Mouse (Mus musculus) intestine, postnatal 0 days (tissue): ENCODE data around the gene Slc22a2. TPM values are rescaled to one million over a fixed set of nuclear protein-coding genes. Genes with fewer than 3 reads are reported as not detected.

Source experiments
- ATAC-seq: fragments of 200-750 bp; cut with Nextera tagmentation; 2 replicates; pipeline ENCODE4 v1.8.0; 2017; ENCODE audit warnings: mild to moderate bottlenecking, moderate TSS enrichment, moderate library complexity
- H3K27ac ChIP-seq: fragments of 300-500 bp; sonication (generic); 2 replicates; pipeline ENCODE4 v1.5.1; 2014; ENCODE audit warnings: mild to moderate bottlenecking, low read depth, low read length, moderate library complexity
- H3K27me3 ChIP-seq: fragments of 300-500 bp; sonication (generic); replicated peaks from 2 replicates; pipeline ENCODE4 v1.6.1; 2014; ENCODE audit warnings: low read length, mixed read lengths; ENCODE audit not compliant: control insufficient read depth, insufficient read depth
- H3K36me3 ChIP-seq: fragments of 300-500 bp; sonication (generic); 2 replicates; pipeline ENCODE4 v1.6.1; 2014; ENCODE audit warnings: mild to moderate bottlenecking, moderate library complexity; ENCODE audit not compliant: control insufficient read depth, insufficient read depth
- H3K4me1 ChIP-seq: fragments of 300-500 bp; sonication (generic); replicated peaks from 2 replicates; pipeline ENCODE4 v1.6.1; 2014; ENCODE audit warnings: antibody characterized with exemption, low read length, mixed read lengths; ENCODE audit not compliant: control insufficient read depth, insufficient read depth
- H3K4me2 ChIP-seq: fragments of 300-500 bp; sonication (generic); replicated peaks from 2 replicates; pipeline ENCODE4 v1.6.1; 2014; ENCODE audit warnings: low read depth, mild to moderate bottlenecking, moderate library complexity
- H3K4me3 ChIP-seq: fragments of 300-500 bp; sonication (generic); 2 replicates; pipeline ENCODE4 v1.5.1; 2014; ENCODE audit warnings: low read depth, low read length
- H3K9ac ChIP-seq: fragments of 300-500 bp; sonication (generic); 2 replicates; pipeline ENCODE4 v1.6.1; 2014; ENCODE audit warnings: mild to moderate bottlenecking, low read depth, low read length
- H3K9me3 ChIP-seq: fragments of 300-500 bp; sonication (generic); 2 replicates; pipeline ENCODE4 v1.6.1; 2016; ENCODE audit warnings: mixed run types; ENCODE audit not compliant: control insufficient read depth
- CTCF ChIP-seq: sonication (generic); IDR thresholded peaks from 2 replicates; pipeline ENCODE4 v1.5.1; 2016; ENCODE audit warnings: low read depth, mild to moderate bottlenecking, control low read depth, antibody characterized with exemption, moderate library complexity
- WGBS: fragments of 180-500 bp; shearing (Covaris S2); extraction: QIAGEN DNeasy Blood & Tissue Kit; methylation state at CpG from one replicate; pipeline ENCODE4 v1.1.7; 2014; 5-methylcytosine and 5-hydroxymethylcytosine counted together
- polyA plus RNA-seq: library from polyadenylated mRNA; unstranded; fragments of >200 nt; fragmentation: Nextera tagmentation; extraction: Ambion mirVana; gene quantifications from 2 replicates; pipeline ENCODE4 v1.2.1, GENCODE M21; 2015

Slc22a2 gene
- polyA plus RNA-seq, 1 experiment from 2014 or later, result not detected

DNA sequence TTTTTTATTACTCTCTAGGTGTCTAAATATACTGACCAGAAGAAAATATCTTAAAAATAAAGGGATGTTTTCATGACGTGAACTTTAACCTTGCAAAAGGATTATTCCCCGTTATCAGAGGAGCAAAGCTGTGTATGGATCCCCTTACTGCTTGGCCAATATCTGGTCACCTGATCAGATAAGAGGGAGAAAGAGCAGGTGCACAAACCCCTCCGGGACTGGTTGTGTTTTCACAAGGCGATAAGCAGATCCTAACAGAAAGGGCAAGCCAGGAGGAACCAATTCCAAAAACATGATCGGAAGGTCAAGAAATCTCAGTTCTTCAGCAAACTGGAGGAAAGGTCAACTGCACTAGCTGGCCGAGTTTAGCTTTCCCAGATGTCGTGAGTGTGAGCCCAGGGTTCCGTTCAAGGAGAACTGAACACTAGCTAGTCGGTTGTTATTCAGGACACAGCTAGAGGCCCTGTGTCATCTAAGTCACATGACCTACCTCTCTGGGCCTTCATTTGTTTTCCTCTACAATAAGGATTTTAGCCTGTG is 11.9 kb upstream of the Slc22a2 start:
- no peak overlapping the region for H3K4me3 ChIP-seq
- H3K36me3 ChIP-seq, result no peaks in the 10 kb centered on the region
- peak; percentile 25; the same call in 1 of the 2 replicates for ATAC-seq
- no peak for TF ChIP-seq CTCF
- H3K4me2 ChIP-seq, result no peak overlapping the region
- H3K9ac ChIP-seq, result no peak overlapping the region
- H3K27me3 ChIP-seq, result no peaks in the 10 kb centered on the region
- WGBS, result 41% methylated on average over 9 of the region's 9 CpGs
- H3K9me3 ChIP-seq, result no peaks in the 10 kb centered on the region
- H3K27ac ChIP-seq, result no peak overlapping the region
- H3K4me1 ChIP-seq, result 0 out of 2 replicates have a peak, but pooled peaks cover 5% of the 10 kb centered on the region

DNA sequence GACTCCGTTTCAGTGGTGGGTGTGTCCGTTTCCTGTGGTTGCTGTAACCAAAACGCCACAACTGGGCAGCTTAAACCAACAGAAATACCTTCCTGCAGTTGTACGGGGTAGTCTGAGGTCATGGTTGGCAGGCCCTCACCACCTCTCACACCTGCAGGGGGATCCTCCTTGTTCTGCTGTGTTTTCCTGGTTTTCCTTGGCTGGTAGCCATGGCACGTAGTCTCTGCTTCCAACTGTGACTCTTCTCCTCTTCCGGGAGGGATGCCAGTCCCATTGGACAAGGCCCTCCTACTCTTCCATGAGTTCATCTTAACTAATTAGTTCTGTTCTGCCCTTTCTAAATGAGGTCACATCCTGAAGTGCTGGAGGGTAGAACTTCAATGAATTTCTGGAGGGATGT is 8.5 kb upstream of the Slc22a2 start:
- no peak for ATAC-seq
- H3K4me2 ChIP-seq, result no peak overlapping the region
- no peaks in the 10 kb centered on the region for H3K36me3 ChIP-seq
- H3K9ac ChIP-seq, result no peak overlapping the region
- no peak overlapping the region for H3K27ac ChIP-seq
- no peaks in the 10 kb centered on the region for H3K9me3 ChIP-seq
- no peaks in the 10 kb centered on the region for H3K27me3 ChIP-seq
- WGBS, result 78% methylated on average over 6 of the region's 6 CpGs
- H3K4me3 ChIP-seq, result no peak overlapping the region
- TF ChIP-seq CTCF, result no peak
- H3K4me1 ChIP-seq, result 0 out of 2 replicates have a peak, but pooled peaks cover 5% of the 10 kb centered on the region

DNA sequence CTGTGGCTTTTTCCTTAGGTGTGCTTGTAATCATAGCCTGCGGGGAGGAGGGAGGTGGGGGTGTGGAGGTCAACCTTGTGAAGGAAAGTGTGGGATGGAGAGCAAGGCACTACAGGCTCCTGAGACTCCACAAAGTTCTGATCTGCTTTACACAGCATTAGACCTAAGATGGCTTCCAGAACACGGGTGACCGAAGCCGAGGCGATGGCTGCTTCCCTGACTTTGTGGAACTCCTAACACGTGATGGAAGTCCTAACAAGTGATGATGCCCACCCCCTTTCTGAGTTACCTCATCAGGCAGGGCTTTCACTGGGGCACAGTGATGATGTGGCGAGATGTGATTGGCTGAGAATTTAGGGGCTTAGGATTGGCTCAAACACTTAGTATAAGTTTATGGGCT is 6.8 kb upstream of the Slc22a2 start:
- H3K4me1 ChIP-seq, result 0 out of 2 replicates have a peak, but pooled peaks cover 2% of the 10 kb centered on the region
- H3K4me2 ChIP-seq, result no peak overlapping the region
- no peak for ATAC-seq
- no peak overlapping the region for H3K27ac ChIP-seq
- WGBS, result 93% methylated on average over 7 of the region's 7 CpGs
- no peaks in the 10 kb centered on the region for H3K9me3 ChIP-seq
- H3K9ac ChIP-seq, result no peak overlapping the region
- H3K36me3 ChIP-seq, result no peaks in the 10 kb centered on the region
- TF ChIP-seq CTCF, result no peak
- no peak overlapping the region for H3K4me3 ChIP-seq
- no peaks in the 10 kb centered on the region for H3K27me3 ChIP-seq

DNA sequence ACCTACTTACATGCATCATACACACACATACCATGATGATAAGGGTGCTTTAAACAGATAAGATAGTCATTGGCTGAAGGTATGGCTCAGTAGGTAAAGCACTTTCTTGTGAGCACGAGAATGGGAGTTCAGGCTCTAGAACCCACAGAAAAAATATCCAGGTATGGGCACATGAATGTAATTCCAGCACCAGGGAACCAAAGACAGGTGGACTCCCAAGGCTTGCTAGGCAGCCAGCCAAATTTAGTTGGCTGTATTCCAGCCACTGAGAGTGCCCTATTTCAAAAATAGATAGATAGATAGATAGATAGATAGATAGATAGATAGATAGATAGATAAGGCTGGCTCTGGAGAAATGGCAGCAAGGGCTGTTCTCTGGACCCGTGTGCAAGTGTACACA is 1.4 kb downstream of the Slc22a2 start:
- WGBS, result 72% methylated on average over 2 of the region's 2 CpGs
- Histone ChIP-seq H3K36me3 (no peaks in the 10 kb centered on the region), H3K9ac (no peak overlapping the region), H3K9me3 (no peaks in the 10 kb centered on the region), H3K4me1 (no peaks in the 10 kb centered on the region), H3K4me3 (no peak overlapping the region), H3K27me3 (no peaks in the 10 kb centered on the region), H3K27ac (no peak overlapping the region), H3K4me2 (no peak overlapping the region)
- TF ChIP-seq CTCF, result no peak
- ATAC-seq, result no peak

DNA sequence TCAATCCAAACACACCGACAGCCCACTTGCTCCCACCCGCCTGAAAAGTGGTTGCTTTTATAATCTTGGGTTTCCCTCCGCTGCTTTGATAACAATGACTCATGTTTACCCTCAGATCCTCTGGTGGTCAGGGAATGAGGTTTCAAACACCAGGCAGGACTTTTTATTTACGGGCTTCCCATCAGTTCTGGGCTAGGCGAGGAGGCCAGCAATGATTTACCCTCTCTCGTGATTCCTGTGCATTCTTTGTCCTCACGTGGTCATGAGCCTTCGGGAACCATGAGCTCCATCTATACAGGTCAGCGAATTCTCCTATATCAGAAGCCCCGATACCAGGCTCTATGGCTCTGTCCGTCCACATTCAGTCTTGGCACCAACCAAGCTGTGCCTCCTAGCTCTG is 3.0 kb downstream of the Slc22a2 start:
- H3K36me3 ChIP-seq, result no peaks in the 10 kb centered on the region
- H3K4me2 ChIP-seq, result no peak overlapping the region
- no peaks in the 10 kb centered on the region for H3K9me3 ChIP-seq
- H3K4me3 ChIP-seq, result no peak overlapping the region
- no peak overlapping the region for H3K27ac ChIP-seq
- no peak overlapping the region for H3K9ac ChIP-seq
- peak; percentile 25; the same call in 1 of the 2 replicates for ATAC-seq
- H3K27me3 ChIP-seq, result no peaks in the 10 kb centered on the region
- TF ChIP-seq CTCF, result no peak
- H3K4me1 ChIP-seq, result no peaks in the 10 kb centered on the region
- WGBS, result 34% methylated on average over 11 of the region's 11 CpGs

DNA sequence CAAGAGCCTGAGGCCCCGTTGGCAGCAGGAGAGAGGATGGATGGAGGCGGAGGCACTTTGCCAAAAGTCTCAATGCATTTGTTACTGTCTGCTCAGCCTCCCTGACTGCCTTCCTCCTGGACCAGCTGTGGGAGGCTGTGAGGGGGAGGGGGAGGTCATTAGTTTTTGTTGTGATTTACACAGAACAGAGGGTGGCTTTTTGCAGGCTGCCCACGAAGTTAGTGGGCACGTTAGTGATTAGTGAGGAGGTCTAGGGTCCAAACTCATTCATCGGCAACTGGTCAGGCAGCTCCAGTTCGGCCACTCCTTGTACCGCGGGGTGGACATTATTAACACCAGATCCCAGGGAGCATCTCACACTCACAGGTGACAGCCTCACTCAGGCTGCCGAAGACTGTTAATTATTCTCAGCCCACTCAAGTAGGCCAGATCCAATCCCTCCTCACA is 4.9 kb downstream of the Slc22a2 start:
- Histone ChIP-seq H3K9ac (no peak overlapping the region), H3K27ac (no peak overlapping the region), H3K4me1 (no peaks in the 10 kb centered on the region), H3K27me3 (no peaks in the 10 kb centered on the region), H3K9me3 (no peaks in the 10 kb centered on the region), H3K36me3 (no peaks in the 10 kb centered on the region), H3K4me3 (no peak overlapping the region), H3K4me2 (no peak overlapping the region)
- ATAC-seq, result no peak
- 68% methylated on average over 9 of the region's 9 CpGs for WGBS
- no peak for TF ChIP-seq CTCF
